Mouse (Mus musculus) ES-E14 (cell line): ENCODE data around the gene Emc6. TPM values are rescaled to one million over a fixed set of nuclear protein-coding genes. Genes with fewer than 3 reads are reported as not detected.
A peak's percentile ranks its signal among the peaks of the same experiment; 100 is the strongest.

ENCODE experiments used
- DNase-seq: peaks from one replicate; pipeline ENCODE4 v3.0.0-alpha.2; 2013; ENCODE audit warnings: low read depth, low spot score
- H3K27ac ChIP-seq: 2 replicates; pipeline ENCODE4 v1.5.1; 2012; ENCODE audit warnings: low read depth, mild to moderate bottlenecking, low read length, moderate library complexity, mixed read lengths; ENCODE audit not compliant: poor library complexity, insufficient read depth, severe bottlenecking
- H3K36me3 ChIP-seq: 2 replicates; pipeline ENCODE4 v1.6.1; 2012; ENCODE audit warnings: mild to moderate bottlenecking, low read length, moderate library complexity, mixed read lengths; ENCODE audit not compliant: control insufficient read depth, poor library complexity, insufficient read depth, severe bottlenecking
- H3K4me1 ChIP-seq, 2 experiments: fragments of 150-350 bp in 1 of 2; sonication (generic) in 1 of 2; 2 replicates each; pipeline ENCODE4 v1.6.1; 2012; ENCODE audit warnings: low read length in 2 of 2, mild to moderate bottlenecking in 1 of 2, mixed read lengths in 1 of 2; ENCODE audit not compliant: control insufficient read depth in 2 of 2, insufficient read depth in 2 of 2, poor library complexity in 1 of 2
- H3K4me3 ChIP-seq, 2 experiments: fragments of 150-350 bp in 1 of 2; sonication (generic) in 1 of 2; 2 replicates each; pipeline ENCODE4 v1.5.1; 2012; ENCODE audit warnings: low read length in 2 of 2, low read depth in 1 of 2, mild to moderate bottlenecking in 1 of 2, mixed read lengths in 1 of 2; ENCODE audit not compliant: insufficient read depth in 1 of 2, poor library complexity in 1 of 2, severe bottlenecking in 1 of 2
- H3K9ac ChIP-seq: 2 replicates; pipeline ENCODE4 v1.6.1; 2012; ENCODE audit warnings: low read depth, mild to moderate bottlenecking, low read length, mixed read lengths; ENCODE audit not compliant: poor library complexity, insufficient read depth, severe bottlenecking
- H3K9me3 ChIP-seq: fragments of 150-350 bp; sonication (generic); 2 replicates; pipeline ENCODE4 v1.6.1; 2012; ENCODE audit warnings: low read depth, mild to moderate bottlenecking, low read length; ENCODE audit not compliant: control insufficient read depth, insufficient read depth
- CHD2 ChIP-seq: IDR thresholded peaks from 2 replicates; pipeline ENCODE4 v1.6.1; 2014; ENCODE audit warnings: mild to moderate bottlenecking, low read depth, low read length, inconsistent platforms
- HCFC1 ChIP-seq: IDR thresholded peaks from 2 replicates; pipeline ENCODE4 v1.6.1; 2012; ENCODE audit warnings: low read length, inconsistent platforms, borderline replicate concordance; ENCODE audit not compliant: insufficient read depth
- MAFK ChIP-seq: IDR thresholded peaks from 2 replicates; pipeline ENCODE4 v1.6.1; 2014; ENCODE audit warnings: mild to moderate bottlenecking, low read depth, low read length, inconsistent platforms; ENCODE audit not compliant: insufficient read depth
- ZC3H11A ChIP-seq: IDR thresholded peaks from 2 replicates; pipeline ENCODE4 v1.6.1; 2012; ENCODE audit warnings: low read depth, mild to moderate bottlenecking, inconsistent platforms, low read length, borderline replicate concordance
- ZNF384 ChIP-seq: IDR thresholded peaks from 2 replicates; pipeline ENCODE4 v1.6.1; 2012; ENCODE audit warnings: low read depth, low read length, inconsistent platforms
- in situ Hi-C, 2 experiments: fragments of 600-800 bp; cut with MboI; formaldehyde crosslinking; loops; one replicate each; pipeline ENCODE4 v1.15.1; 2025; ENCODE audit warnings: low sequenced_read_pairs in 2 of 2, inconsistent platforms in 1 of 2; ENCODE audit not compliant: unreplicated experiment in 2 of 2
- total RNA-seq: library from RNA; depleted of rRNA; stranded (reverse); fragments of 300-350 nt; gene quantifications from 2 replicates; pipeline ENCODE4 v1.2.3, GENCODE M21; 2012

Gene Emc6
- total RNA-seq, 1 experiment = 95.4 TPM

GRCm38 (mm10) chr11:73162284-73162683 lies 14.6 kb downstream of the Emc6 start:
- Histone ChIP-seq H3K36me3 (no peaks in the 10 kb centered on the region), H3K9me3 (no peaks in the 10 kb centered on the region), H3K9ac (no peak overlapping the region), H3K4me3 (no peak overlapping the region), H3K27ac (no peak overlapping the region), H3K4me1 (no peaks in the 10 kb centered on the region; a peak in 1 of 4 replicates)
- no peak for DNase-seq
- no peak for TF ChIP-seq ZC3H11A
- no peak for TF ChIP-seq MAFK
- TF ChIP-seq ZNF384 = no peak
- no peak for TF ChIP-seq HCFC1
- TF ChIP-seq CHD2 = no peak
- in situ Hi-C loops = no loop called here

GRCm38 (mm10) chr11:73161616-73162015 lies 15.2 kb downstream of the Emc6 start:
- H3K36me3 ChIP-seq = no peaks in the 10 kb centered on the region
- TF ChIP-seq MAFK (no peak), ZNF384 (no peak), HCFC1 (no peak), CHD2 (no peak), ZC3H11A (no peak)
- in situ Hi-C loops = no loop called here
- DNase-seq = no peak
- H3K4me3 ChIP-seq = no peak overlapping the region
- H3K9me3 ChIP-seq = no peaks in the 10 kb centered on the region
- H3K9ac ChIP-seq = no peak overlapping the region
- H3K27ac ChIP-seq = no peak overlapping the region
- H3K4me1 ChIP-seq = no peaks in the 10 kb centered on the region

GRCm38 (mm10) chr11:73160811-73161200 lies 16.0 kb downstream of the Emc6 start:
- no peak for DNase-seq
- Histone ChIP-seq H3K9ac (no peak overlapping the region), H3K27ac (no peak overlapping the region), H3K9me3 (no peaks in the 10 kb centered on the region), H3K4me3 (peak overlapping the region; percentile 64 to 69), H3K4me1 (no peaks in the 10 kb centered on the region), H3K36me3 (no peaks in the 10 kb centered on the region)
- TF ChIP-seq MAFK (no peak), CHD2 (no peak), ZNF384 (no peak), ZC3H11A (no peak), HCFC1 (no peak)
- in situ Hi-C loops = no loop called here

GRCm38 (mm10) chr11:73159957-73160810 lies 16.7 kb downstream of the Emc6 start, which contains the start of gene P2rx5:
Gene P2rx5 (plus strand): TSS chr11:73160421.
- Histone ChIP-seq H3K36me3 (no peaks in the 10 kb centered on the region), H3K4me3 (peak within 1 kb of the TSS; percentile 64 to 69), H3K27ac (no peak within 1 kb of the TSS), H3K9ac (peak within 1 kb of the TSS; percentile 64), H3K9me3 (no peaks in the 10 kb centered on the region), H3K4me1 (no peaks in the 10 kb centered on the region)
- no peak for TF ChIP-seq CHD2
- TF ChIP-seq HCFC1 = peak; percentile 46; the same call in 1 of the 2 replicates
- TF ChIP-seq MAFK = no peak
- TF ChIP-seq ZNF384 = no peak
- TF ChIP-seq ZC3H11A = no peak
- DNase-seq = no peak
- in situ Hi-C loops = no loop called here
